Comparison of ENCODE assay signal across 22 mouse cellular contexts in genomic region chr7:118965198-118965597, GRCm38 (mm10). TPM values are rescaled to one million over a fixed set of nuclear protein-coding genes. Genes with fewer than 3 reads are reported as not detected.
A peak's percentile ranks its signal among the peaks of the same experiment; 100 is the strongest.
DNase-seq lines count a peak whose midpoint lies in the region; ATAC-seq lines count a peak whose summit lies in the region.
"Had no signal": no experiment of that assay in that cellular context is flagged by ENCODE, and none has a peak within 500 bp of the region (broad histone marks: within the 10 kb centered on the region; RNA-seq: fewer than 3 reads in every experiment).

No protein-coding gene starts in this region.

- DNase-seq in cerebellum, adult 18-20 months: peak; percentile 23 to 28
- DNase-seq in cerebellum, adult 11-12 months: no peak
- DNase-seq in hindbrain, embryonic 11.5 days (ENCODE audit: low spot score): no peak
- DNase-seq in right cerebral cortex, adult 18-20 months: peak; percentile 40
- no peak for DNase-seq in right cerebral cortex, postnatal 36 days (ENCODE audit: low spot score in 2 of 2)
- no peak for DNase-seq in urinary bladder, postnatal 25 days (ENCODE audit: low spot score)
- DNase-seq: B cell, adult 2 months; embryo, embryonic 11 days; gastrocnemius, postnatal 36 days; kidney, postnatal 36 days; lung, adult 2 months; spleen, adult 18-20 months; thymus, postnatal 4 days had no signal

- H3K4me1 ChIP-seq in hindbrain, embryonic 15.5 days (replicated peaks): peaks cover 5% of the 10 kb centered on the region
- H3K4me1 ChIP-seq in hindbrain, embryonic 11.5 days (replicated peaks; ENCODE audit: control insufficient read depth, insufficient read depth, low read length): no peaks in the 10 kb centered on the region; the same call in 1 of the 2 replicates
- H3K4me1 ChIP-seq: forebrain, embryonic 15.5 days; limb, embryonic 12.5 days; liver, embryonic 12.5 days; megakaryocyte, embryonic 14.5 days had no signal

- H3K4me3 ChIP-seq in hindbrain, embryonic 15.5 days: no peak overlapping the region
- H3K4me3 ChIP-seq in hindbrain, embryonic 11.5 days (ENCODE audit: low read depth, low read length): no peak overlapping the region
- H3K4me3 ChIP-seq: forebrain, embryonic 15.5 days; heart, embryonic 15.5 days; limb, embryonic 12.5 days; liver, embryonic 12.5 days; megakaryocyte, embryonic 14.5 days; neural tube, embryonic 13.5 days had no signal

- H3K27ac ChIP-seq in hindbrain, embryonic 15.5 days (replicated peaks): no peak overlapping the region
- H3K27ac ChIP-seq in hindbrain, embryonic 11.5 days (ENCODE audit: low read depth, low read length): no peak overlapping the region
- H3K27ac ChIP-seq: forebrain, embryonic 15.5 days; heart, embryonic 15.5 days; hindbrain, embryonic 14.5 days; limb, embryonic 12.5 days; liver, embryonic 12.5 days; neural tube, embryonic 13.5 days had no signal

- no peaks in the 10 kb centered on the region for H3K9me3 ChIP-seq in hindbrain, embryonic 15.5 days
- H3K9me3 ChIP-seq in hindbrain, embryonic 11.5 days (ENCODE audit: control insufficient read depth, low read length): no peaks in the 10 kb centered on the region
- H3K9me3 ChIP-seq: forebrain, embryonic 15.5 days; heart, embryonic 15.5 days; limb, embryonic 12.5 days; liver, embryonic 12.5 days; megakaryocyte, embryonic 14.5 days; neural tube, embryonic 13.5 days had no signal

- no peaks in the 10 kb centered on the region for H3K36me3 ChIP-seq in hindbrain, embryonic 15.5 days
- H3K36me3 ChIP-seq in hindbrain, embryonic 11.5 days (ENCODE audit: control insufficient read depth, insufficient read depth, low read length): no peaks in the 10 kb centered on the region
- H3K36me3 ChIP-seq: heart, embryonic 15.5 days; limb, embryonic 12.5 days; liver, embryonic 12.5 days had no signal

- 31% methylated on average over 7 of the region's 7 CpGs for WGBS in hindbrain, embryonic 15.5 days
- 30% methylated on average over 7 of the region's 7 CpGs for WGBS in hindbrain, embryonic 11.5 days

- H3K9ac ChIP-seq in hindbrain, embryonic 15.5 days: no peak overlapping the region
- no peak overlapping the region for H3K9ac ChIP-seq in hindbrain, embryonic 11.5 days (ENCODE audit: low read depth, low read length)
- H3K9ac ChIP-seq: forebrain, embryonic 15.5 days; heart, embryonic 15.5 days; hindbrain, embryonic 14.5 days; limb, embryonic 12.5 days; liver, embryonic 12.5 days; neural tube, embryonic 13.5 days had no signal

- no peaks in the 10 kb centered on the region for H3K27me3 ChIP-seq in hindbrain, embryonic 15.5 days
- H3K27me3 ChIP-seq in hindbrain, embryonic 11.5 days (ENCODE audit: control insufficient read depth, insufficient read depth, low read length): no peaks in the 10 kb centered on the region
- H3K27me3 ChIP-seq: forebrain, embryonic 15.5 days; heart, embryonic 15.5 days; limb, embryonic 12.5 days; liver, embryonic 12.5 days; neural tube, embryonic 13.5 days had no signal

- H3K4me2 ChIP-seq in hindbrain, embryonic 15.5 days: no peak overlapping the region
- no peak overlapping the region for H3K4me2 ChIP-seq in hindbrain, embryonic 11.5 days (replicated peaks; ENCODE audit: low read depth, low read length)
- H3K4me2 ChIP-seq: forebrain, embryonic 15.5 days; heart, embryonic 15.5 days; hindbrain, embryonic 14.5 days; limb, embryonic 12.5 days; liver, embryonic 12.5 days; neural tube, embryonic 13.5 days had no signal

- ATAC-seq in hindbrain, embryonic 15.5 days (ENCODE audit: low FRiP score, low read depth): peak; percentile 38; the same call in 1 of the 2 replicates
- ATAC-seq in hindbrain, embryonic 11.5 days (ENCODE audit: low FRiP score): no peak
- ATAC-seq: forebrain, embryonic 15.5 days; intestine, embryonic 16.5 days; liver, embryonic 12.5 days had no signal

RNA-seq across cellular contexts. Expression of gene Gprc5b, which starts 29.8 kb away (rescaled TPM):
- 5.2 and 5.9 TPM in 2 replicates for polyA plus RNA-seq in hindbrain, embryonic 15.5 days (2015; fragmentation: Nextera tagmentation; extraction: Ambion mirVana)
- 27.2 and 30.3 TPM in 2 replicates for polyA plus RNA-seq in hindbrain, embryonic 11.5 days (2014; fragmentation: Nextera tagmentation; extraction: Ambion mirVana)

Comparison
In these comparisons a context has a peak if more than half of its experiments do, and no peak if none do; other contexts are left out.
1. DNase-seq: peak in cerebellum, adult 18-20 months (2 of 2) and right cerebral cortex, adult 18-20 months (single experiment); none in cerebellum, adult 11-12 months (single experiment), hindbrain, embryonic 11.5 days (single experiment), right cerebral cortex, postnatal 36 days (0 of 2) and urinary bladder, postnatal 25 days (single experiment).